Mouse (Mus musculus) right cerebral cortex, postnatal 14 days (tissue): ENCODE data around the gene Nrip1.

ENCODE experiments used
- DNase-seq: peaks from one replicate; pipeline ENCODE4 v3.0.0; 2022

The Nrip1 gene

DNA sequence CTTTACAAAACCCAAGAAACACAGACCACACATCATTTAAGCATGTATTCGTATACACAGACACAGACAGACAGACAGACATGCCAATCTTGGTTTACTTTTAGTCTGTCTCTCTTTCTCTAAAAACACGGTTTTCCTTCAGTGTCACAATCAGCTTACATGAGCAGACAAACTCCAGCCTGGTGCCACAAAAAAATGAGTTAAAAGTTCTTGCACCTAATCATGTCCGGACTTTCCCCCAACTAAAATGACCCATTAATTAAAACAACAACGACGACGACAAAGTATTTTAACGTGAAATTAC is 2.1 kb downstream of the Nrip1 start:
- no peak for DNase-seq

DNA sequence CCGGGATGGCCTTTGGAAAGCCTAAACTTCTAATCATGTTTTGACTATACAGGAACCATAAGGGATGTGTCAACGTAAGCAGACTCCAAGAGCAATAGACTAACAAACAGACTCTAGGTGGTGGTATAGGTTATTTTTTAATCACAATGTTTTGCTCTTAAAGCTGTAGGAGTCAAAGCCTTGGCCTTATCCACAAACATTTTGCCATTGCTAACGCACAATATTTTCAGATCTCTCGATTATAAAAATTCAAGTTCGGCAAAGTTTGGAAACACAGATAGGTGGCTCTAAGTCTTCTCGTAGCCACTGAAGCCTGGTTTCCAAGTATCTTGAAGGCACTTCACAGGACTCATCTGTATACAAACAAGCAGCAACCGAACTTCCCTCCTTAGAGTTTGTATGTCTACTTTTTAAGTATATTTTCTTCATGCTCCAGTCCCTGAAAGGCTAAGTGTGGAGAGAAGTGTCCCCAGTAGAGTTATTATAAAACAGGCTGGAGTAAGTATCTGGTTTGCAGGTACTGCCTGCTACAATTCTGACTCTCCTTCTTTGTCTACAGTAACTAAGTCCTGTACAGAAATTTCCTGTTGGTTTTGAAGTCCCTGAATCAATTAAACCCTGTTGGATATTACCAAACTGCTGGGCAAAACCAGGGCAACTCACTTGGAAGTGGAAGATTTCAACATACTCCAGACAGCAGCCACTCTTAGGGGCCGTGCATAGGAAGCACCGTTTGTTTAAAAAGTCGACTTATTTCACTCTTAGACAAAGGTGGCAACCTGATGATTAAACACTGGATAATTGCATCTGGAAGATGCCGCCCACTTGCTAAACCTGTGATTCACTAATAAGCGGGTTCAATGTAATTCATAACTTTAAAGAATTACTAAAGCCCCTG is 2.7 kb downstream of the Nrip1 start:
- DNase-seq, result no peak

GRCm38 (mm10) chr16:76370041-76370715 is 3.4 kb downstream of the Nrip1 start:
- no peak for DNase-seq

GRCm38 (mm10) chr16:76369236-76369635 is 4.4 kb downstream of the Nrip1 start:
- no peak for DNase-seq

- no peak for DNase-seq
Measured at GRCm38 (mm10) chr16:76367261-76367908, 6.2 kb downstream of the Nrip1 start.

GRCm38 (mm10) chr16:76365790-76366406 is 7.7 kb downstream of the Nrip1 start:
- DNase-seq, result no peak

DNA sequence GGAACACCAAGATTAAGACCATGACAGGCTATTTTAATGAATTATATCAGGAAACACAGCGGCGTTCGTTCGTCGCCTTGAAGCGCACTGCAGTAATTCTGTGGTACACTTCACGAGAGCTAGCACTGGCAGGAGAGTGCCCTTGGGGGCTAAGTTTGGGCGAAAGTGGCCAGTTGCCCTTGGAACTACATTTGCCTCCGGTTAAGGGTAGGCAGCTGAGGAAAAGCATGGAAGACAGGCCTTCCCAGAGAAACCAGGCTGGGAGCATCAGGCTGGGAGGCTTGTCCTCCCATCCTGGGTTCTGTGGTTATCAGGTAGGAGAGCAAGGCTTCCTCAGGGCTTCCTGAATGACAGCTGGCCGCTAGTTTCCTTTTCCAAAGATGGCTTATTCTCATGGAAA is 8.4 kb downstream of the Nrip1 start:
- DNase-seq, result no peak

DNA sequence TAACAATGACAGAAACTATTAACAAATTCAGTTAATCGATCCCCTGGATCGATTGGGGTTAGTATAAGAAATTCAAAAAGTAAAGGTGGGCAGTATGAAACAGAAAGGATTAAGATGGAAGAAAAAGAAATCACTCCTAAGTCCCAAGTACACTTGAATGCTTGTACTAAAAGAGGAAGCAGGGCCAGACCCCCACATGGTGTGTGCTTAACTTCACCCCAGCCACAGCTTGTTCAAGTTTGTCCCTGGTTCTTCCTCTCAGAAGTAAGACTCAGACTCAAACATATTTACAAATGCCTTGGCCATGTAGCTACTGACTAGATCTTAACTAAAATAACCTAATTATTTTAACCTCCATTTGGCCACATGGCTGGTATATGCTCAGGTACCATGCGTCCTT is 10.0 kb downstream of the Nrip1 start:
- no peak for DNase-seq

DNA sequence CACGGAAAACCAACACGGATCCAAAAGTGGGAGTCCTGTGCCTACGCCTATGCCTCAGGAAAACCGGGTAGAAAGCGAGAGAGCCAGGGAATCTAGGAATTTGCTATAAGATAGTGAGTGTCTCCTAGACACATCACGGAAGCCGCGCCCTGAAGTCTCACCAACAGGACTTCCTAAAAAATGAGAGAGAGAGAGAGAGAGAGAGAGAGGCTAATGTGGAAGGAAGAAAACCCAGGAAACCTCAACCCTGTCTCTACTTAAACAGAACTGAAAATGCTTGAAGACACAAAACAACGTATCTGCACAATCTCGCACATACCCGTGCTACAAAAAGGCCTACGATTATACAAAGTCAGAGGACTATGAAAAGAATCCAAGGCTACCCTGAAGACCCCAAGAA is 10.6 kb downstream of the Nrip1 start:
- DNase-seq, result no peak

- DNase-seq, result no peak
Measured at GRCm38 (mm10) chr16:76360441-76360840, 13.2 kb downstream of the Nrip1 start.

DNA sequence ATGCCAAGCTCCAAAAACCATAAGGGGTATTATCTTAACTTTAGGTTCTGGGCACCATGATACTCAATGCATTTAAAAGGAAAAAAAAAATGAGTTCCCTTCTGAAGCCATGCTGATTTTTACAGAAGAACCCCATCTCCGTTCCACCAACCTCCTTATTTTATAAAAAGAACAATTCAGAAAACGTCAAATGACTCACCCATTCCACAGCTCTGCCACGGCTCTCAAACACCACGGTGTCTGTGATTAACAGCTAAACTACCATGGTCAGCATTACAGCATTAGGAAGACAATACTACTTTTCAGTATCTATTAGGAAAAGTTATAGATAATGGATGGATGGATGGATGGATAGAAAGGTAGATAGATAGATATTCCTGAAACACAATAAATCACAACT is 14.9 kb downstream of the Nrip1 start:
- no peak for DNase-seq

DNA sequence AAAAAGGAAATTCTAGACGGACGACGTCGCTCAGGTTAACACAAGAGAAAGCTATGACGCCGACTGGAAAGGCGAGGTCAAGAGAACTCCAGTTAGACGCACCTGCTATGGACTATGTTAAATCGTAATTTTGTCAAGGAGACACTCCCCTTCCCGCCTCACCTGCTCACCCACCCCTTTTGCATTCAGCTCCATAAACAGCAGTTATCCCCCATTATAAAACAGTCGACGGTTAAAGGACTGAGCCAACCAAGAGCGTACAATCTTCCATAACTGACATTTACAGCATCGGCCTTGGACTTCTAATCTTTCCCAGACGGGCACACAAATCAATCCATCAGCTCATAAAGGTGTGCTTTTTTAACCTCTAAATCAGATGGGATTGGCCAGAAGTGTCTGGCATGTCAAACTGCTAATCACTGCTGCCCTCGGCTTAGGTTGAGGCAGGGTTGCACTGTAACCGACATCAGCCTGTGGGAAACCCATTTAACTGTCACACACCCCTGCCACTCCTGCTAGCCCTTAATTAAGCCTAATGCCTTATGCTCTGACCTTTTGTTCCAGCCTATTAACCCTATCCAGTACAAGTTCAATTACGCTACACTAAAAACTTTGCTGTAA is 15.4 kb downstream of the Nrip1 start:
- DNase-seq, result no peak

DNA sequence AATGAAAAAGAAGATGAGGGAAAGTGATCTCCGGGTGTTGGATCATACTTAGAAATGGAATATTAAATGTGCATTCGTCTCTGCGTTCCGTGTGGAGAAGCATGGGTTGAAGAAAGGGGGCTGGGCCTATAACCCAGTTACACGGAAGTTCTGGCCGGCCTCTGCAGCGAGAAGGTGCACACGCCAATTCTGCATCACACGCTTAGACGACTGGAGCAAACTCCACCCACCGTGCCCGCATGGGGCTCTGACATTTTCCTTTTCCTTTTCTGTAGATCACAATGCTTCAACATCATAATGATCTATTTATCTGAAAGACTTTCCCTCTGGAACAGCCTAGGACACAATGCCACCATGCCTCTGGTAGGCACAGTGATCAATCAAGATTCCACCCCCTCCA is 16.5 kb downstream of the Nrip1 start:
- no peak for DNase-seq

- no peak for DNase-seq
Measured at GRCm38 (mm10) chr16:76355947-76356550, 17.6 kb downstream of the Nrip1 start.

GRCm38 (mm10) chr16:76355267-76355666 is 18.4 kb downstream of the Nrip1 start:
- no peak for DNase-seq

GRCm38 (mm10) chr16:76354841-76355240 is 18.8 kb downstream of the Nrip1 start:
- DNase-seq, result no peak

DNA sequence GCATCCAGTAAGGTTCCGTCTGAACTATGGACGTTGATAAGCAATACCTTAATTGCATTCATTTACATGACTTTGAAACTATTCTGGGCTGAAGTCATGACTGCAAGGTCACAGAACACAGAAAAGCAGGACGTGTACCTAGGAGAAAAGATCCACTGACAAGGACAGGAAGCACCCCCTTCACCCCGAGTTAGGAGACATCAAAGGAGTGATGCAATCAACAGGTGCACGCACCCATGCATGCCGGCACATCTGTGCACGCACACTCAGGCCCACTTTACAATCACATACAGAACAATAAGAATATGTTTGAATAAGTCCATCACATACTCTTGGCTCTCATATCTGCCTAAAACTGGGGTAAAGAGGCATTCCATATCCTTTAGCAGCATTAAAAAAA is 19.3 kb downstream of the Nrip1 start:
- no peak for DNase-seq

DNA sequence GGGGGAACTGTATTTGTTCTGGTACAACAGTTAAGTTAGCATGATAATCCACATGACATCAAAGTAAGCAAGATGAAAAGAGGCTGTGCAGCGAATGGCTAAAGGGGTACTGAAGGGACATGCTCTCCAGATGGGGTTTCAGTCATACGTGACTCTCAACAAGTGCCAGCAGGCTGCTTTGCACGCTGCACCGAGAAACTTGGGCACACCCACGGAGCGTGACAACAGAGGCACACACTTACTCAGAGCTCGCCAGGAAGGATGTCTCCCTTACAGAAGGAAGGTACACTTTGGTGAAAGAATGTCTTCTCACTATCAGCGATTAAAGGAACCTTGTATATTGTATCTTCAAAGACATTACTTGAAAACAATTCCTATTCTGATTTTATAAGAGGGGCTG is 22.7 kb downstream of the Nrip1 start:
- no peak for DNase-seq

DNA sequence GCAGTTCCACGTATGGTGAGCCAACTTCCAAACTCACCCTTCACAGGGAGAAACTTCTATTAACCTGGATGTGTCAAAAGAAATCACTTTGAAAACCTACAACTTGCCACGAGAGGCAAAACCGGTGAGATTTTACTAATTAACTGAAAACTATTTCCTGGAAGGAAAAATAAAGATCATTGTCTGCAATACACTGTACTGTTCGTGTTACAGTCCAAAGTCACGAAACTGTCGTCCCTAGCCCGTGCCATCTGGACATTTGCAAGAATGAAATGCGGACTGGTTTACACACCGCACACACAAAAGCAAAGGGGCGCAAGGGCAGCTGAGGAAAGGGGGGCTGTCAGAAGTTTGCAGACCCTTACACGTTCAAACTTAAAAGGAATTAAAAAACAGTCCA is 24.6 kb downstream of the Nrip1 start:
- DNase-seq, result no peak

- no peak for DNase-seq
Measured at GRCm38 (mm10) chr16:76347719-76348421, 25.8 kb downstream of the Nrip1 start.

DNA sequence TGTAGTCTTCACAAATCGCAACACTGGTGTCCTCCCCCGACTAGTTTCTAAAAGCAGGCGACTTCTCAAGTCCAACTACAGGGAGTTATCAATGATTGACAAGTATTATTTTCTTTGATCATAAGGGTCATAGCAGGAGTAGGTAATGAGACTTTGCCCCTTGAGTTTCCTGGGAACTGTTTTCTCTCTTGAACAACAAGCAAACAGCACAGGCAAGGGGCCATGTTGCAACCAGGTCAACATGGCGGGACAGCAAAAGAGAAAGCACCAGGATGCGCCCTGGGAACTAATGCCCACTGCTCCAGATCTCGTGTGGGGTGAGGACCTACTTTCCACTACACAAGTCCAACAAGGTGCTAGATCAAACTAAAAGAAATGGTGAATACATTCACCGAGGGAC is 27.3 kb downstream of the Nrip1 start:
- no peak for DNase-seq

DNA sequence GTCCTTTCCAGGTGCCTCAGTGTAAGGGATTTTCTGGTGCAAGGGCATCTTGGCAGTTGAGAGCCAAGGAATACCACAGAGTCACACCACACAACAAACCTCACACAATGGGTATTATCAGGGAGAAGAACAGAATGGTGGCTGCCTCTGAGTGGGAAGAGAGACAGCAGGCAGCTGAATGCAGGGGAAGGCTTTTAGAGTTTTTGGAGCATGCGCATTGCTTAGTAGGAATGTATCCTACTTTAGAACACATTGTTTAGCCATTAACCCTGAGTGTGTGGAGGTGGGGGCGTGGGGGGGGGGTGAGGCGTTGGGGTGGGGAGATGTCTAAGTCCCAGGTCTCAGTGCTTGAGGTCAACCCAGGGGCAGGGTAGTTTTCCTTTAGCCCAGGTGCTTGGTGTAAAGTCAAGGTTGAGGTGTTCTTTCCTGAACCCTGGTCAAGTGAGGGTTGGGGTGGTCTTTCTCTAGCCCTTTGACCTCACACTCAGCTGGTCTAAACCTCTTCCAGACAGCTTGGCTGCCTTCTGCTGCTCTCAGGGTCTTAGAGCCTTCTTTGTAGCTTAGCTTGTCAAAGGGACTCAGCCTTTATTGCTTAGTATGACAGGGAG is 28.8 kb downstream of the Nrip1 start:
- no peak for DNase-seq
